In the genomic region with DNA sequence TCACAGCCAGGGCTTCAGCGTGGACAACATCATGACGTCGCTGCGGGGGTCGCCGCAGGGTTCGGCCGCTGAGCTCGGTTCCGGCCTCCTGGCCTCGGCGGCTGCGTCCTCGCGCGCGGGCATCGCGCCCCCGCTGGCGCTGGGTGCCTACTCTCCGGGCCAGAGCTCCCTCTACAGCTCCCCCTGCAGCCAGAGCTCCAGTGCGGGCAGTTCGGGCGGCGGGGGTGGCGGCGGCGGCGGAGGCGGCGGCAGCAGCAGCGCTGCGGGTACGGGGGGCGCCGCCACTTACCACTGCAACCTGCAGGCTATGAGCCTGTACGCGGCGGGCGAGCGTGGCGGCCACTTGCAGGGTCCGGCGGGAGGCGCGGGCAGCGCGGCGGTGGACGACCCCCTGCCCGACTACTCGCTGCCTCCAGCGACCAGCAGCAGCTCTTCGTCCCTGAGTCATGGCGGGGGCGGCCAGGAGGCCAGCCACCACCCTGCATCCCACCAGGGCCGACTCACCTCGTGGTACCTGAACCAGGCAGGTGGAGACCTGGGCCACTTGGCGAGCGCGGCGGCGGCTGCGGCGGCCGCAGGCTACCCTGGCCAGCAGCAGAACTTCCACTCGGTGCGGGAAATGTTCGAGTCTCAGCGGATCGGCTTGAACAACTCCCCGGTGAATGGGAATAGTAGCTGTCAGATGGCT, we compare ENCODE assay signal across 8 mouse cellular contexts. TPM values are rescaled to one million over a fixed set of nuclear protein-coding genes. Genes with fewer than 3 reads are reported as not detected.
DNase-seq lines count a peak whose midpoint lies in the region; ATAC-seq and TF ChIP-seq lines count a peak whose summit lies in the region.

No protein-coding gene starts in this region.

- H3K9me3 ChIP-seq in forebrain, embryonic 14.5 days (replicated peaks; ENCODE audit: control insufficient read depth, low read length): no peaks in the 10 kb centered on the region
- no peaks in the 10 kb centered on the region for H3K9me3 ChIP-seq in hindbrain, postnatal 0 days (ENCODE audit: low read length)
- no peaks in the 10 kb centered on the region for H3K9me3 ChIP-seq in liver, embryonic 15.5 days (replicated peaks)

- H3K36me3 ChIP-seq in forebrain, embryonic 14.5 days (ENCODE audit: control insufficient read depth, insufficient read depth, low read length): no peaks in the 10 kb centered on the region
- no peaks in the 10 kb centered on the region for H3K36me3 ChIP-seq in hindbrain, postnatal 0 days (ENCODE audit: insufficient read depth, low read length)
- no peaks in the 10 kb centered on the region for H3K36me3 ChIP-seq in liver, embryonic 15.5 days (replicated peaks)

- peaks cover 11% of the 10 kb centered on the region; the same call in 1 of the 2 replicates for H3K27me3 ChIP-seq in cerebellum, adult 2 months (ENCODE audit: control insufficient read depth, insufficient read depth, low read length)
- H3K27me3 ChIP-seq in forebrain, embryonic 14.5 days (replicated peaks; ENCODE audit: control insufficient read depth, insufficient read depth, low read length): peaks cover 78% of the 10 kb centered on the region
- peaks cover 61% of the 10 kb centered on the region for H3K27me3 ChIP-seq in hindbrain, postnatal 0 days (ENCODE audit: insufficient read depth, low read length)
- peaks cover 97% of the 10 kb centered on the region for H3K27me3 ChIP-seq in liver, embryonic 15.5 days

- no peak overlapping the region for H3K27ac ChIP-seq in cerebellum, adult 2 months (ENCODE audit: insufficient read depth, low read length)
- H3K27ac ChIP-seq in forebrain, embryonic 14.5 days (ENCODE audit: low read depth, low read length): peak overlapping the region; percentile 14; the same call in 1 of the 2 replicates
- H3K27ac ChIP-seq in hindbrain, postnatal 0 days: peak overlapping the region; percentile 69; the same call in 1 of the 2 replicates
- H3K27ac ChIP-seq in liver, embryonic 15.5 days (replicated peaks): no peak overlapping the region

- DNase-seq in cerebellum, adult 2 months: peak in 1 of 2 experiments; percentile 27
- DNase-seq in cerebellum, adult 11 months: no peak
- peak; percentile 88 for DNase-seq in NIH3T3 (ENCODE audit: low read depth)
- no peak for DNase-seq in forebrain, embryonic 14.5 days (ENCODE audit: low spot score)
- no peak for DNase-seq in hindbrain, postnatal 0 days (ENCODE audit: low spot score)
- no peak for DNase-seq in c-Kit-positive CD71-positive TER-119-positive erythroid progenitor cells, embryonic 14.5 days (ENCODE audit: low spot score)

- TF ChIP-seq CTCF in cerebellum, adult 2 months (IDR thresholded peaks at IDR 0.05; ENCODE audit: borderline replicate concordance, insufficient read depth, low read depth, low read length): no peak
- TF ChIP-seq CTCF in hindbrain, postnatal 0 days (IDR thresholded peaks at IDR 0.05; ENCODE audit: low read depth): no peak

- ATAC-seq in forebrain, embryonic 14.5 days: 0 out of 2 replicates have a peak, but pooled peaks have one; percentile 9
- no peak for ATAC-seq in hindbrain, postnatal 0 days
- ATAC-seq in liver, embryonic 15.5 days (ENCODE audit: insufficient read depth): no peak
- peak; percentile 21; the same call in 1 of the 2 replicates for ATAC-seq in neutrophil, adult 5-6 weeks (ENCODE audit: extremely low read depth, insufficient number of reproducible peaks, low FRiP score, poor library complexity, severe bottlenecking)

- peak overlapping the region; percentile 84; the same call in 1 of the 2 replicates for H3K4me2 ChIP-seq in forebrain, embryonic 14.5 days (ENCODE audit: low read length)
- peak overlapping the region; percentile 62 for H3K4me2 ChIP-seq in hindbrain, postnatal 0 days (ENCODE audit: low read depth, low read length)
- H3K4me2 ChIP-seq in liver, embryonic 15.5 days: peak overlapping the region; percentile 75

- WGBS in cerebellum, adult 2 months: 1% methylated on average over 72 of the region's 73 CpGs
- WGBS in forebrain, embryonic 14.5 days: under 1% methylated on average over 69 of the region's 73 CpGs
- WGBS in hindbrain, postnatal 0 days: under 1% methylated on average over 61 of the region's 73 CpGs
- under 1% methylated on average over 73 of the region's 73 CpGs for WGBS in liver, embryonic 15.5 days (ENCODE audit: insufficient replicate concordance)

- no peak for TF ChIP-seq POLR2A in cerebellum, adult 2 months (IDR thresholded peaks at IDR 0.05; ENCODE audit: borderline replicate concordance, insufficient read depth, low read length)

- peak overlapping the region; percentile 11 for H3K4me3 ChIP-seq in cerebellum, adult 2 months (replicated peaks; ENCODE audit: insufficient read depth, low read depth, low read length)
- peak overlapping the region; percentile 37 for H3K4me3 ChIP-seq in forebrain, embryonic 14.5 days (ENCODE audit: low read depth, low read length)
- H3K4me3 ChIP-seq in hindbrain, postnatal 0 days (ENCODE audit: low read length): peak overlapping the region; percentile 42
- H3K4me3 ChIP-seq in liver, embryonic 15.5 days (replicated peaks): peak overlapping the region; percentile 51

- no peaks in the 10 kb centered on the region for H3K4me1 ChIP-seq in cerebellum, adult 2 months (ENCODE audit: control insufficient read depth, insufficient read depth, low read length)
- 0 out of 2 replicates have a peak, but pooled peaks cover 3% of the 10 kb centered on the region for H3K4me1 ChIP-seq in forebrain, embryonic 14.5 days (ENCODE audit: control insufficient read depth, insufficient read depth, low read length)
- no peaks in the 10 kb centered on the region for H3K4me1 ChIP-seq in hindbrain, postnatal 0 days (ENCODE audit: insufficient read depth, low read length)
- peaks cover 34% of the 10 kb centered on the region for H3K4me1 ChIP-seq in liver, embryonic 15.5 days (replicated peaks)

- peak overlapping the region; percentile 54; the same call in 1 of the 2 replicates for H3K9ac ChIP-seq in forebrain, embryonic 14.5 days (ENCODE audit: low read length)
- peak overlapping the region; percentile 50; the same call in 1 of the 2 replicates for H3K9ac ChIP-seq in hindbrain, postnatal 0 days (replicated peaks; ENCODE audit: low read length)
- H3K9ac ChIP-seq in liver, embryonic 15.5 days: no peak overlapping the region

RNA-seq across cellular contexts. Expression of a gene that starts 1.8 kb away (rescaled TPM):
- 1.9 and 2.0 TPM in 2 replicates for polyA plus RNA-seq in cerebellum, adult 2 months (2012; rRNA removed)
- polyA plus RNA-seq in forebrain, embryonic 14.5 days (2014; fragmentation: Nextera tagmentation; extraction: Ambion mirVana): 1.4 and 1.5 TPM in 2 replicates
- 11.9 and 16.2 TPM in 2 replicates for total RNA-seq in hindbrain, postnatal 0 days (2014; rRNA removed)
- 1.8 and 2.0 TPM in 2 replicates for polyA plus RNA-seq in hindbrain, postnatal 0 days (2015; fragmentation: Nextera tagmentation; extraction: Ambion mirVana)
- polyA plus RNA-seq in liver, embryonic 15.5 days (2015; fragmentation: Nextera tagmentation; extraction: Ambion mirVana): 0.01 TPM in 1 of 2 replicates, not detected in the other
- total RNA-seq in neutrophil, adult 5-6 weeks (2017): not detected in 2 replicates

Comparison
In these comparisons a context has a peak if more than half of its experiments do, and no peak if none do; other contexts are left out.
1. H3K27ac ChIP-seq: peak in forebrain, embryonic 14.5 days (single experiment) and hindbrain, postnatal 0 days (single experiment); none in cerebellum, adult 2 months (single experiment) and liver, embryonic 15.5 days (single experiment).
2. ATAC-seq: peak in forebrain, embryonic 14.5 days (single experiment) and neutrophil, adult 5-6 weeks (single experiment); none in hindbrain, postnatal 0 days (single experiment) and liver, embryonic 15.5 days (single experiment).
3. Peak in every context shown above with its lines, with median percentiles within 50 percentile points of each other: H3K4me3 ChIP-seq and H3K4me2 ChIP-seq.